Mouse (Mus musculus) layer of hippocampus, adult 9-11 months (tissue): ENCODE results near the gene Negr1.

Experiments
- DNase-seq: peaks from one replicate; pipeline ENCODE4 v3.0.0; 2022

The Negr1 gene

DNA sequence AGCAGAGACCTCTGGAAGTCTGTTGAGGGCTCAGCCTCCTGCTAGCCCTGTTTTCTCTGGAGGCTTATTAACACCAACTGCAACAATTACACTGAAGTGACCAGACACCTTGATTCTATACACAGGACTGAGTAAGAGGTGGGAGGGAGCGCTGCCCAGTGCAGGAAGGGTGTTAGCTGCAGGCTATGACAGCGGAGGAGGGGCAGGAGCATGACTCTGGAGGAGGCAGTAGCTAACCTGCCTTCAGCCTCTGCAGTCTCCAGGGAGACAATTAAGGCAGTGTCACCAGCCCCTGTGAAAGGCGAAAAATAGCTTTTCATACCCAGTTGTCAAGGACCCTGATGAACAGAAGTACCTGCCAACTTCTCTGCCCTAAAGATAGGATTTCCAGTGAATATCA lies 694.3 kb downstream of the Negr1 start:
- no peak for DNase-seq

- DNase-seq, result no peak
These were observed 707.1 kb downstream of the Negr1 start for GRCm38 (mm10) chr3:157268742-157269141.

DNA sequence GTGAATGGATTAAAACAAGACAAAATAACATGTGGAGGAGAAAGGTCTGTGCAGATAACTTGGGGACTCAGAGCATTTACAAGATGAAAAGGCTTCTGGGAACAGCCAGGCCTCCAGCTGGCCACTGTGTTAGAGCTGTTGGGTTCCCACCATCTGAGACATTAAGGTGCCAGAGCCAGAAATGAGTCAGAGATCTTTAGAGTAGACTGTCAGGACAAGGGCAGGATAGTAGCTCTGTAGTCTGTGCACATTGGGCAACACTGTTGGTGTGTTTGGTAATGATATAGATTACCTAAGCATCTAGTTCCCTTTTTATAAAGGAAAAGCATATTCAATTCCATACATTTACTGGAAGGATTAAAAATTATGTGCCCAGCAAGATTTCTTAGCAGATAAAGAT lies 710.8 kb downstream of the Negr1 start:
- no peak for DNase-seq

DNA sequence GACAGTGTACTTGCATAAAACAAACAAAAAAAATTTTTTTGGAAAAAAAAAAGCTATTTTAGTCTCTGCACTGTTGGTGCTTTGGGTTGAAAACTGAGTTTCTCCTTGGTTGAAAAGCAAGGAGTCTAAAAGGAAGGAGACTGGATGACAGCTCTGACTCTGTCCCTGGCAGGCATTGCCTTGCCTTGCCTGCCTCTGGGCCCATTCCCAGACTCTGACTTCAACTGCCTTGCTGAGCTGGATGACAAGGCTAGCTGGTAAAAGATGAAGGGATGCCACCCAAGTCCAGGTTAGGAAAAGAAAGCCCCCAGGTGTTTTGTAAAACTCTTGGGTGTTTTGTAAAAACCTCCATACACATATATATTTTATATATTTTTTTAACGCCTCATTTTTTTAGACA lies 712.5 kb downstream of the Negr1 start:
- DNase-seq, result no peak

DNA sequence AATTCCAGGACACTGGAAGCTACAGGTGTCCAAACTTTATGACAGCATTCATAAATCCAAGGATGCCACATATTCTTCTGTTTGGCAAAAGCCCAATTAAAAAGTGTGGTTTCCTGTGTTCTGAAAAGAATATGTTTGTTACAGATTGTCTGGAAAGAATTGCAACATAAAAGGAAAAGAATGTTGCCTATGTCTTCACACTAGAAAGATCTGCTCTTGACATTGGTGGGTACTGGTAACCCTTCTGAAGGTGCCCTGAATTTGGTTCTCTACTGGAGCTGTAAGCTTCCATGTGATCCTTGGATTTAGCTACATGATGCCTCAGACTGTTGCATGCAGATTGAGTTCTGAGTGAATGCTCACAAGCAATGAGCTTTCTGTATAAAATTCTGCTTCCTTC lies 718.1 kb downstream of the Negr1 start:
- DNase-seq, result no peak

GRCm38 (mm10) chr3:157281259-157281658 lies 719.7 kb downstream of the Negr1 start:
- DNase-seq, result no peak

GRCm38 (mm10) chr3:157291286-157291685 lies 729.7 kb downstream of the Negr1 start:
- DNase-seq, result no peak

- DNase-seq, result no peak
These were observed 735.6 kb downstream of the Negr1 start for GRCm38 (mm10) chr3:157297216-157297615.

DNA sequence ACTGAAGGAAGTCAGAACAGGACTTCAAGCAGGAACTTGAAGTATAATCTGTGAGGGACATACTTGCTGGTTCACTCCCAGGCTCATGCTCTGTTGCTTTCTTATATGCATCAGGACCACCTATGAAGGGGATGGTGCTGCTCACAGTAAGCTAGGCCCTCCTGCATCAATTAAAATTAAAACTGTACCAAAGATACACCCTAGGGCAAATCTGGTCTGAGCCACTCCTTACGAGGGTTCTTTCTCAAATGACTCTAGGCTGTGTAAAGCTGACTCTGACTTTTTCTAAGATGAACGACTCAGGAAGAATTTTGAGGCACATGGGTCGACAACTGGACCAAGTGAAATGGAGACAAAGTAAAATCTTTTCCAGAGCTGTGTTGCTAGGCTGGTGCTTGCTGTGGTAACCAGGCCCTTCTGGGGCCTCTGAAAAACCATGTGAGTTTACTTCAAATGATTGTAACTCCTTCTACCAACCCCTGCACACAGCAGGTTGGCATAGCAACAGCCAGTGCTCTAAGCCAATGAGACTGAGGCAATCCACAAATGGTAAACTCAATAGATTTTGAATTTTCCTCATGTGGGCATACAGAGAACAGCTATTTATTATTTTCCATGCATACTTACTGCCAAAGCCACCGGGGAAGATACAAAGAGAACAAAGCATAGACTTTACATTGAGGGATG lies 742.0 kb downstream of the Negr1 start:
- DNase-seq, result no peak

DNA sequence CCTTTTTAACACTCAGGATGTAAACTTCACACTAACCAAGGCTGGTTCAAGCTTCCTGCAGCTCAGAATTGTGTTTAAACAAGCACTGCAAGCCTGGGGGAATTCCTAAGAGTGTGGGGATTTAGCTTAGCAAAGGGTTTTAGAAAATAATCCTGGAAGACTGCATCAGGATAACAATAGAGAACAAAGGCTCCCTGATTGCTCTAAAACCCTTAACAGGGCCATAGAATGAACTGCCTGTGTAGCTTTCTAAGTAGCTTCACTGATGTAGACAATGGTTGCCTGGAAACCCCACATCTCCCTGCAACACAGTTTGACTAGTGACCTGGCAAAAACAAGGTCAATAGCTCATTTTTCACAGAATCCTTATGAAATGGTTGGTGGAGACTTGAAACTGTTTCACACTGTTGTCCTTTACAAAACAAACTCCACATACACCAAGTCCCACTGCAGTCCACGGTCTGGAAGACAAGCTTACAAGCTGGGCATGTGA lies 759.5 kb downstream of the Negr1 start:
- DNase-seq, result no peak

DNA sequence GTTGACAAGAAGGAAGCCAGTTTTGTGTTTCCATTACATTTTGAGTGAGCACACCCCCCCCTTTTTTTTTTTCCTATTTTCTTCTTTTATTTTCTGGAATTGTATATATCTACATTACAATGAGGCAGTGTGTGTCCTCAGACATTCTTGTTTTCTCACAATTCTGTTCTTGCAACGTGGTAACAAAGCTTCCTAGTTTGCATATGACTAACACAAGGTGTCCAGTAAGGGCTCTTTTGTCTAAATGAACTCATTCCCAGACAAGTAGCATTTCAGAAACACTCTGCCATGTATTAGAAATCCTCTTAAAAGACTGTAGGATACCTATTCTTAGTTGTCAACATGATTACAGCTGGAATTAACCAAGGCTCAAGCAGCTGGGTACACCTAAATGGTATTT lies 760.2 kb downstream of the Negr1 start:
- no peak for DNase-seq

GRCm38 (mm10) chr3:157334169-157334568 lies 772.6 kb downstream of the Negr1 start:
- no peak for DNase-seq

DNA sequence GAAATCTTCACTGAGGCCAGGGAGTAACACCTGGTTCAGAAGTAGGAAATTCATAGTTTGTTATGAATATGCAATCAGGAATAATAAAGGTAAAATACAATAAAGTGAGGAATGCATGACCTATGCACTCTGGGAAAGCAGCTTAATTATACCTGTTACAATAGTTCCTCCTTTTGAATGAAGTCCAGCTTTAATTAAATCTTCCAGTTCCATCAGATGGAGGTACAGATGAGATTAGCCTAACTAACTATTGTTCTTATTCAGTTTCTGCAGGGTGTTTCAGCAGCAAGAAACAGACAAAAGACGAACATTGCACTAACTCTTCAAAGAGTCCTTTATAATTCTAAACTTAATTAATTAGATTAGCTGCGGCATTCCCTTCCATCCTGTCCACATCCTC lies 787.9 kb downstream of the Negr1 start:
- no peak for DNase-seq

- DNase-seq, result no peak
These were observed 797.3 kb downstream of the Negr1 start for GRCm38 (mm10) chr3:157358905-157359304.

DNA sequence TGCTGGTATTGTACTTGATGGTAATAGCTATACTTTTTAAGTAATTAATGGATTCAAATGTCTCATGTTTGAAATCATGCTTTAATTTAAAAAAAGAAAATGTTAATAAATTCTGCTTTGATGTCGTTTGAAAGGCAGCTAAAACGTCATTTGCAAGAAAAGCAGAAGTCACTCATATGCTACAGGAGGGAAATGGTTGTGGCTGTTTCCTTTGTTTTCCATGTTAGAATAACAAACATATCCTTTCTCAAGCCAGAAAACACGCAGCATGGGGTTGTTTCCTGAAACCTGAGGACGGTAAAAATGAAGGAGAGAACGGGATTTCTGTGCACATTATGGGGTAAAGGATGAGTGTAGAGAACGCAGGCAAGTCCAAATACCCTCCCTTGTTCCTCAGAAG lies 798.2 kb downstream of the Negr1 start:
- no peak for DNase-seq
